Mouse (Mus musculus) gastrocnemius, adult 8-10 months (tissue): Measurements from ENCODE around the gene Cpne1. TPM values are rescaled to one million over a fixed set of nuclear protein-coding genes. Genes with fewer than 3 reads are reported as not detected.
"Not testable (repeated sequence)": the region's sequence is repeated elsewhere in the genome, so short reads cannot be mapped to it uniquely, and the experiment has no call there.

ENCODE experiments used
- DNase-seq, 2 experiments: peaks; one replicate each; pipeline ENCODE4 v3.0.0; 2022; ENCODE audit warnings: low spot score in 2 of 2
- total RNA-seq, 4 experiments: library from RNA; stranded (reverse); gene quantifications; 2 replicates each; pipeline ENCODE4 v1.2.4; 2022

Cpne1 gene
- total RNA-seq = 10 to 100 TPM in 2 of 4 experiments, 1 to 10 TPM in 2; 5.6 to 13.2 (median 9.8) TPM

DNA sequence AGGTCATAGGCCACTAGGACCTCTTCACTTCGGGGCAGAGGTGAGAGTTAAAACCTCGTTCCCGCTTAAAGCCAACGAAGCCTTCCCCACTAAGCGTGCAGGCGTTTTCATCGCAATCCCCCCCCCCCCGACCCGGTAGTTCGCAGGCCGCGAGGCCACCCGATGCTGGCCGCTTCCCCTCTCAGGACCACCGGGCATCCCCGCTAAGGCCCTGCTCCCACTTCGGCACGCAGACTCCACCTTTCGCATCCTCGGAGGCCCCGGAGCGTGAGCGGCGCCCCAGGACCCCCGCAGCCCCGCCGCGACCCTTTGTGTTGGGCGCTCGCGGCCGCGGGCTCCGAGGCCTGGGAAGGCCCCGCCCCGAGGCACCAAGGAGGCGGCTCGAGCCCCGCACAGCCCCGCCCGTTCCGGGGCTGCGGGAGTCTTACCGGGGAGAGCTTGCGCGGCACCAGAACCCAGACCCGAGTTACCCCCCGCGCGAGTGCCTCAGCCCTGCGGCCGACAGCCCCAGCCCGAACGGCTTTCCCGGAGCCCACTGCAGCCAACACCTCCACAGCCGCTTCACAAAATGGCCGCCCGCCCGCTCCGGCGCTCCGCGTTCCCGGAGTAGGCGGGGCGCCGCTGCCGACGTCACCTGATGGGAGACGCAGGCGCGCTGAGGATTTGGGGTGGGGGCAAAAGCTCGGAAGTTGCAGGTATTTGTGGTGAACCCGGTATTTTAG lies at the start of gene Cpne1, which contains the start of gene Rbm12:
Cpne1 (minus strand) TSS at position 608 of the 722 bp plus-strand sequence.
Rbm12 (minus strand) TSS at position 621 of the 722 bp plus-strand sequence.
- DNase-seq = peak; percentile 77 to 83

- DNase-seq = no peak
Measured at GRCm38 (mm10) chr2:156151538-156151937, 39.8 kb upstream of the Cpne1 start.

DNA sequence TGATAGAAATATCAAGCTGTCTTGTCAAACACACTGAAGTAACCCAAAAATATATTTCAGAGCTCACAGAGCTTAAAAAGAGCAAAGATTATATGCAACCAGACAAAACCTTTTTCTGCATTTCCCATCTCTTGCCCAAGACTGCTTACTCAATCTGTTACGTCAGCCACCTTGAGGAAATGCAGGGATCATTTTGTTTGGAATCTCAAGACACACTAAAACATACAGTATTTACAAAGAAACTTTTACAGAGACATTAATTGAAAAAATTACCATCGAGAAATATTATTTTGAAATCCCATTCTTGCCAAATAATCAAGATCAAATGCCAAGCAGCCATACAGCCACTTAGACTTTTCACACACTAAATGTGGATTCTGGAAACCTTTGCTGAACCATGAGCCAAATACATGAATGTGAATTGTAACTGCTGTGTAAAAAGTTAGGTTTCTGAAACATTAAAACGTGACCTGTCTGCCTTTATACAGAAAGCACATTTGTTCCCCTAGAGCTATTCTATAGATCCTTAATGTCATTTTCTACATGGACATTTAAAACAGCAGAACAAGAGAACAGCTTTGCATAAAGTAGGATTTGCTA lies 35.7 kb upstream of the Cpne1 start:
- no peak for DNase-seq

GRCm38 (mm10) chr2:156146272-156146989 lies 34.7 kb upstream of the Cpne1 start:
- DNase-seq = no peak

DNA sequence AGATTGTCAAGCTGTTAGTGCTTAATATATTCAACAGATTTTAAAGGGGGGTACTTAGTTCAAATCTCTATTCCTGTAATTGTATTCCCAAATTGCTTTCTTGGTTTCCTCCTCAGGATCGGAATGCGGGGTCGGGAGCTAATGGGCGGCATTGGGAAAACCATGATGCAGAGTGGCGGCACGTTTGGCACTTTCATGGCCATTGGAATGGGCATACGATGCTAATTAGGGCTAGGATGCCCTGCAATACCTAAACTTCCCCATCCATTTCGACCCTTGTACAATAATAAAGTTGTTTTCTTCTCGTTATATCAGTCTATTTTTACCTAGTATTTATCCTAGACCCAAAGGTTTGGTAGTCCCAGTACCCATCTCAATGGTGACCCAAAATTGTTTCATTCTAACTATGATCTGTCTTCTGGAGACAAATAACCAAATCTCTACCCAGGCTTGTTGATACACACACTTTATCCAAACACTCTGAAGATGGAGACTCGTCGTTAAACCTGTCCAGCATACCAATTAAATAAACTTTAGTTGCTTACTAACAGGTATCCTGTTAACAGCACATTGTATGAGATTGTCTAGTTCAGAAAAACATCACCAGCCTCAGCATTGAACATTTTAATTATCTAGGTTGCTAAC lies 33.8 kb upstream of the Cpne1 start:
- DNase-seq = no peak

GRCm38 (mm10) chr2:156143953-156144724 lies 32.4 kb upstream of the Cpne1 start, which contains the start of the genes Romo1 and Nfs1:
Gene Romo1 (plus strand): TSS chr2:156144039.
Gene Nfs1 (minus strand): TSS chr2:156144186.
- peak; percentile 78 to 84 for DNase-seq

DNA sequence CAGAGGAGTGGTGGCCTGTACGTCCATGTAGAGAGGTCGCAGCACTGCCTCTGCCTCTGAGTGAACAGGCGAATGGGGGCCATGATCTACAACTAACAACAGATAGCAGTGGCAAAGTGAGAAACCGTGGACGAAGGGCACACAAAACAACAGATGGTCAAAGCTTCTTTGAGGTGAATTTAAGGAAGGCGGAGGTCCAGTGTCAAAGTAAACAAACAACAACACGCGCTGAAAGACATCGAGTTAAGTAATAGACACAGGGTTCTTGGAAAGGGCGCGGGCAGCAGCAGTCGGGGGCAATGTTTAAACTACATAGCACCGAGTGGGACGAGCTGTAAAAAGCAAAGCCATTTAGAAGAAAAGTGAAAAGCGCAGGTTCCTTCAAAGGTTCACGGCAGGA lies 31.6 kb upstream of the Cpne1 start:
- no peak for DNase-seq

DNA sequence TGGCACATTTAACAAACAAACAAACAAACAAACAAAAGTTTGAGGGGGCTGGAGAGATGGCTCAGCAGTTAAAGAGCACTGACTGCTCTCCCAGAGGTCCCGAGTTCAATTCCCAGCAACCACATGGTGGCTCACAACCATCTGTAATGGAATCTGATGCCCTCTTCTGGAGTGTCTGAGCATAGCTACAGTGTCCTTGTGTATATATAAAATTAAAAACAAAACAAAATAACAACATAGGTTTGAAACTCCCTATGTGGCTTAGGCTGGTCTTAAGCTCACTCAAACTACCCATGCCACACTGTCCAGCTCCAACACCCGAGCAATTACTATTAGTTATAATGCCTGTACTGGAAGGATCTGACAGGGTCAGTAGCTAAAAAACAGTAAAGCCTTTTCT lies 31.1 kb upstream of the Cpne1 start:
- no peak for DNase-seq

DNA sequence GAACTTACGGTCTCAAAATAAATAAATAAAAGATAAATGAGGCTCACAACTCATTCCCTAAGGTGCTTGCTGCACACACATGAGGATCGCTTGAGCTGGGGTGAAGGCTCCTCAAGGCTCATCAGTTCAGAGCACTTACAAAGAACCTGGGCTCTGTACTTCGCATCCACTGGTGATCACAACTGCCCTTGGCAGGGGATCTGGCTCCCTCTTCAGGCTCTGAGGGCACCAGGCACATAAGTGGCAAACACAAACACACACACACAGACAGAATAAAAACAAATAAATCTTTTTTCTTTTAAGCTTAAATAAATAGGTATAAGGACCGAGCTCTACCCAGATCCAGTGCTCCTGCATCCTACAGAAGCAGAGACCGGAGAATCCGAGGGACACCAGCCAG lies 23.9 kb upstream of the Cpne1 start:
- no peak for DNase-seq

DNA sequence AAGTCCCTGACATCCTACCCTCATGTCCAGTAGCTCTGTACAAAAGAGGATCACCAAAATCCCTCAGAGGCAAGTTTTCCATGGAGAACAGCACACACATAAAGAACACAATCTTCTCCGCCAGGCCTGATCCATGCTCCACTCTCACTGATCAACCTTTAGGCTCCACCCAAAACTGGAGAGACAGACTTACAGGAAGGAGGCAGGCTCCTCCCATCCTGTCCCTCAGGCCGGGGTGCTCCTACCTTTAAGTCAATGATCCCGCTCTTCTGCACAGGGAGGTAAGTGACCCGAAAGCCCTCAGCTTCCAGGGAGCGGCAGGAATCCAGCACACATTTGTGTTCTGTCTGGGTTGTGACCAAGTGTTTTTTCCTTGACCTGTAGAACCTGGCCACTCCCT lies 22.4 kb upstream of the Cpne1 start:
- DNase-seq = no peak

DNA sequence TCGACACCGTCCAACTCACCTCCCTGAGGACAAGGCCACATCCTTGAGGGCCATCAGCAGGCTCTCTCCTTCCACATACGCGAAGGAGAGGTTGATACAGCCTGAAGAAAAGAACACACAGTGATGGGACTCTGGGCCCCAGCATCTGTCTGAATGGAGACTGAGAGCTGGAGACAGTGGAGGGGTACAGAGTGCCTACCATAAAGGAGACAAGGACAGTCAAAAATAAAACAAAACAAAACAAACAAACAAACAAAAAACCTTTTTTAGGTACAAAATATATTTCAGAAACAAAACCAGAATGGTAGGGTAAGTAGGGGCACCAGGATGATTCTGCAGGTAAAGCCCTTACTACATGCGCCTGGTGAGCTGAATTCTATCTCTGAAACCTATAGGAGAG lies 15.2 kb upstream of the Cpne1 start, which contains the start of gene Gm28036:
Gm28036 (minus strand) TSS at position 101 of the 400 bp plus-strand sequence.
- DNase-seq = no peak

DNA sequence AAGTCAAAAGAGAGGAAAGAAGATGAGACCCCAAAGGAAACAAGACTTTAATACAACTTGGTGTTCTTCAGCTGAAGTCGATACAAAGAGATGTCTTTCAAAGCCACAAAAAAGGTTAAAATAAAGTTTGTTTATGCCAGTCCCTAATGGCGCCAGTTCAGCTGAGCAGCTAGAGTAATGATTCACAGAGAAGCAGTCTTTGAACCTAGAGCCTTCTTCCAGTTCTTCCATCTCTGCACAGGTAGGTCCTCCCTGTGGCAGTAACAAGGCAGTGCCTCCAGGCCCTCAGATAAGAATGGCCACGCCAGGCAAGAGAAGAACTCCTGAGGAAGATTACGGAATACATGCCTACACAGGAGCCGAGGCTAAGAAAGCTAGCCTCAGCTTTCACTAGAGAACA lies 12.0 kb upstream of the Cpne1 start:
- DNase-seq = no peak

- DNase-seq = no peak
Measured at GRCm38 (mm10) chr2:156119566-156119965, 7.8 kb upstream of the Cpne1 start.

GRCm38 (mm10) chr2:156112080-156112423 lies 287 bp upstream of the Cpne1 start:
- not testable (repeated sequence) for DNase-seq

GRCm38 (mm10) chr2:156110627-156111357 lies 973 bp downstream of the Cpne1 start:
- DNase-seq = no peak

GRCm38 (mm10) chr2:156091926-156092325 lies 19.8 kb downstream of the Cpne1 start:
- no peak for DNase-seq

DNA sequence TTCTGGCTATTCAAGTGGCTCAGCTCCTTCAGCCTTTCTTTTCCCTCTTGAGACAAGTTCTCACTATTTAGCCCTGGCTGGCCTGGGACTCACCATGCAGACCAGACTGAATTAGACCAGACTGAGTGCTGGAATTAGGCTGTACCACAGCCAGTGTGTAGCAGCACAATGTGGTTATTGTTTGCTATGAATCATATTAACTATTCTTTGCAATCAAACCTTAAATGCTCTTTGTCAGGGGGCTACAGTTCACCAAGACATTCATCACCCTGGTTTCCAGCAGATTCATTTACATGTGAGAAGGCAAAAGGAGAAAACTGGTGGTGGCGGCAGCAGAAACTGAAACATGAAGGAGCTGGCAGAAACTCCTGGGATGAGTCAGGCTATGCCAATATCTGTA lies 22.0 kb downstream of the Cpne1 start:
- no peak for DNase-seq

- DNase-seq = no peak
Measured at GRCm38 (mm10) chr2:156087391-156088110, 24.2 kb downstream of the Cpne1 start.

- no peak for DNase-seq
Measured at GRCm38 (mm10) chr2:156084541-156084940, 27.2 kb downstream of the Cpne1 start.

- DNase-seq = no peak
Measured at GRCm38 (mm10) chr2:156080391-156080790, 31.4 kb downstream of the Cpne1 start.
